Mouse (Mus musculus): ENCODE measurements around the gene Trak1.
A peak's percentile ranks its signal among the peaks of the same experiment; 100 is the strongest.
"Not testable (repeated sequence)": the region's sequence is repeated elsewhere in the genome, so short reads cannot be mapped to it uniquely, and the experiment has no call there.

The Trak1 gene

DNA sequence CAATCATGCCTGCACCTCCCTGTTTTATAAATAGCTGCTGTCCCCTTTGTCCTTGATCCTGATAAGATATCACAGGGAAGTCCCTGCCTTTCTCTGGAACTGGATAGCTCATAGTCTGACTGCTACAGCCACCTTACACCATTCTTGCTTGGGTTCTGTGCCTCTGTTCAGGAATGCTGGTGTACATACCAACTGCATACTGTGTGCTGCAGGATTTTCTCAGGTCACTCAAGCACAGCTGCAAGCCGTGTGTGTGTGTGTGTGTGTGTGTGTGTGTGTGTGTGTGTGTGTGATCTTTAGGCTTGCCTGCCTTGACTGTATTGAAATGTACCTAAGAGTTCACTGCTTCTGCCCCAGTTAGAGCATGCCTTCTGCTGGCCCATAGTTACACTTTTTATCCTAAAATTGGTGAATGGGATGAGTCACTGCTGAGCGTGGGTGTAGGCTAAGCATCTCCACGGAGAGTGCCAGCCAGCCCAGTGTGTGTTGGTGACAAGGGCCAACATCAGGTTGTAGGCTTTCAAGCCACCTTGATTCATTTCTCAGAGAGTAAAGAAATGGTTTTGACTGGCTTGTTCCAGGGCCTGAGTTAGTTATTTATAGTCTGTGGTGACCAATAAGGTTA is 138.1 kb downstream of the Trak1 start:
- no peak for DNase-seq (ENCODE audit: low spot score)

DNA sequence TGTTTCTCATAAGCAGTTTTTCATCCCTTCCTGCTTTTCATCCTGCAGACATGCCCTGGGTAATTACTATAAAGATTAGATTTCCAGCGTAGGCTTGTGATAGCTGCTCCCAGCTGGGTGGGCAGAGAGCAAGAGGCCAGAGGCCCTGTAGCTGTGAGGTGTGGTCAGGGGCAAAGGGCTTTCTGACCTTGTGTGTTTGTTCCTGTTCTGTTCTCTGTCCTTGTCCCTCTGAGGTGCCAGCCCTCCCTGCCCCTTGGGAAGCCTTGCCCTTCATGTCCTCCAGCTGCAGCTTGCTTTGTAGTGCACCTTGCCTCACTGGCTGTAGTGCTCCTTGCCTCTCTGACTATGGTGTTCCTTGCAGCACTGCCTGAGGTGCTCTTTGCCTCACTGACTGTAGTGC is 139.2 kb downstream of the Trak1 start:
- peak; percentile 9 for DNase-seq (ENCODE audit: low spot score)

DNA sequence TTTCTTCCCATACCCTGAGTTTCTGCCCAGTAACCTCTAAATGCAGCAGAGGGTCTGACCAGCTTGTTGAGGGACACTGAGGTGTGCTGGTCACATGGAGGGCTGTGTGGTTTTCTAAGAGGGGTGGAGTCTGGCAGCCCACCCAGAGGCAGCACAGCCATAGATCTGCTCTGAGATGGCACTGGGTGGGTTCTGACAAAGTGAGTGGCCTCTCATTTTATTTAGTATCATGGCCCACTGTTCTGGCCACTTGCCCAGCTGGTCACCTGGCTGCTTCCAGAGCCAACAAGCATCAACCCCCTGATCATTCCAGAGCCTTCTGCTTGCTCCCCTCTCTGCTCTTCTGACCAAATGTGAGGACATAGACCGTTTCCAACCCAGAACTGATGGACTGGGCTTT is 144.8 kb downstream of the Trak1 start:
- no peak for DNase-seq (ENCODE audit: low spot score)

DNA sequence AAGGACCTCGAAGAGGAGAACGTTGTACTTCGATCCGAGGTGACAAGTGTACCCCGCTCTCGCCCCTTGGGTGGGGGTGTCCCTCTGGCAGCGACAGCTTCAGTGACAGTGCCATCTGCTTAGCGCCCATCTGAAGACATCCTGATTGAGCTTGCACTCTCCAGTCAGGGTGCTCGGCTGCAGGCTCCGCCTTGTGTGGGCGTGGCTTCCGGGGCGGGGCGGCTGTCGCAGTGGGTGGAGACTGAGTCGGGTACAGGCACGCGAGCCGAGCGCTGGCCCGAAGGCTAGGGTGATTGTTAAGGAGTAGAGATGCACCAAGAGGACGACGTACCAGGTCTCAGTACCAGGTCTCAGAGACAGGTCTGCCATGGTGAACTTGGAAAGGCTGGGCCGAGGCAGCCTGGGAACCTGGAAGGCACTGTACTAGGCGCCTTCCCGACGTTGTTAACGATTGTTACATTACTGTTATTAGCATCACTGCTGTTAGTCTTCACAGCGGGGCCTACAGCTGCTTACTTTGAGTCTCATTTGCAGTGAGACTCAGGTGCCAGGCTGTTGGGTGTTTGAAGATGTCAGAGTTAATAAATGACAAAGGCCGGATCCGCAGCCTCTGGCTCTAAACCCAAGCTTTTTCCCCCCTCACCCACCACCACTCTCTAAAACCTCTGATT is 146.5 kb downstream of the Trak1 start:
- no peak for DNase-seq (ENCODE audit: low spot score)

DNA sequence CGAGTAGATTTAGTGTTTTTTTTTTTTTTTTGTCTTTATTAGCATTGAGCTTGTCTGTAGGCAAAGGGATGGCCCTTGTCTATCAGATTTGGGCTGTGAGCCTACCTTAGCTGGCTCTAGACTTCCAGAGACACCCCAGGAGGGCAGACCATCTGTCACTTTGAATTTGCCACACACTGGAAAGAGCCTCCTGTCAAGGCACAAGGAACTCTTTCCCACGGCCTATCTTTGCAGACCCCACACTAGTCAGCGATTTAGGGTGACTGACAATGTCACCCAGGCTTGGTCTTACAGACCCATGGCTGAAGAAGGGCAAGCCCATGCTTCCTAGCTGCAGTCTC is 147.0 kb downstream of the Trak1 start:
- DNase-seq (ENCODE audit: low spot score): no peak

DNA sequence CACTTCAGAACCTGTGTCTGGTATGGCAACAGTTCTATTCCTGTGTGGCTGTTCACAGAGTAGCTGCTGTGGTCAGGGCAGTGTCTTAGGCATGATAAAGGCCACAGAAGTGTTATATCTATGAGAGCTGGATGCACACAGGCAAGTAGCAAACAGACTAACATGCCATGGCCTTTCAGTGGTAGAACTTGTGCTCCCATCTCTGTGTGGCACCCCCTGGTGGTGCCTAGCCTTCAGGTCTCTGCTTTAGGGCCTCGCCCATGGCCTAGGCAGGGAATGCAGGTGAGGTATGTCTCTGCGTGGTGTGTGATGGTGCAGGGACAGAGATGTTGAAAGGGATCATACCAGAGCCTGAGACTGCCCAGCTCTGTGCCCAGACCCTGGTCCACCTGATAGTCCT is 148.1 kb downstream of the Trak1 start:
- peak; percentile 31 for DNase-seq (ENCODE audit: low spot score)

DNA sequence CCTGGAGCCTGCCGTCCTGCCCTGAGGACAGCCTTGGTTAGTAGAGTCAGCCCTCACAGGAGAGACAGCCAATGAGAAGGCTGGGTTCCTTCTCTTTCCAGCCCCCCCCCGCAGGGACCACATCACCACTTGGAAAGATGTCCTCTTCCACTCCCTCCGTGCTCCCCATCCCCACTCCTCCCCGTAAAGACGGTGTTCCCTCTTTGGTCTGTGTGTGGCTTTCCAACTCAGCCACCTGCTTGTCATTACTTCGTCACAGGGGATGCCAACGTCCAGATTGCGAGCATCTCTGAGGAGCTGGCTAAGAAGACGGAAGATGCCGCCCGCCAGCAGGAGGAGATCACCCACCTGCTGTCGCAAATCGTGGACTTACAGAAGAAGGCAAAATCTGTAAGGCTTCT is 149.1 kb downstream of the Trak1 start:
- DNase-seq (ENCODE audit: low spot score): no peak

DNA sequence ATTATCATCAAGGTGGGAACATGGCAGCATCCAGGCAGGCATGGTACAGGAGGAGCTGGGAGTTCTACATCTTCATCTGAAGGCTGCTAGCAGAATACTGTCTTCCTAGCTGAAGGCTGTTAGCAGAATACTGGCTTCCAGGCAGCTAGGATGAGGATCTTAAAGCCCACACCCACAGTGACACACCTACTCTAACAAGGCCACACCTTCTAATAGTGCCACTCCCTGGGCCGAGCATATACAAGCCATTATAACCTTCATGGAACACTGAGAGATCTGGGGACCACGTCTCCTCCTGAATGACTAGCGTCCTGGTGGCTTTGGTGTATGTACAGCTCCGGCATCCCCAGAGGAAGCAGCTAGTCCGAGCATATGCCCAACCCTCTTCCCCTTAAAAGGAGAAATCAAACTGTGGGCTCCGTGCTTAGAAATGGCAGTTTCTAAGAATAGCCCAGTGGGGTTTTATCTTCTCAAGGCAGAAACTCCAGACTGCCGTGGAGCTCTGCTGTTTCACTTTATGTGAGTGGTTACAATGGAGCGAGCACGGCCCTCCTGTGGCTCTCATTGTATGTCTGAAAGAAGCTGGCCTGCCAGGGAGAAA is 155.1 kb downstream of the Trak1 start:
- not testable (repeated sequence) for DNase-seq (ENCODE audit: low spot score)

DNA sequence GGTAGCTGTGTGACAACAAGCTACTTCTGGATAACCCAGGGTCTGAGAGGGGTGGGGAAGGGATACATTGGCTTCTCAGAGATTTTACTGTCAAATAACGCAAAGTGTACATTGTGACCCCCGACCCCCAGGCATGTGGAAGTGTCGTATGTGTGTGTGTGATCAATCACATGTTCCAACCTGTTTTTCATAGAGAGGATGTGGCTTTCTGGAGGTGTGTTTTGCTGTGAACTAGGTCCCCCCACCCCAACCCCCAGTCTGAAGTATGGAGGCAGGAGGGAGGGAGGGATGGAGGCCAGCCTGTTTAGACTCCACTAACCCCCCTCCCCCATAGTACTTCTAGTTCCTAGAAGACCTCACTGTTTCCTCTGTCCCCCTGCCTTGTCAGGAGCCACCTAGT is 157.6 kb downstream of the Trak1 start:
- no peak for DNase-seq (ENCODE audit: low spot score)

DNA sequence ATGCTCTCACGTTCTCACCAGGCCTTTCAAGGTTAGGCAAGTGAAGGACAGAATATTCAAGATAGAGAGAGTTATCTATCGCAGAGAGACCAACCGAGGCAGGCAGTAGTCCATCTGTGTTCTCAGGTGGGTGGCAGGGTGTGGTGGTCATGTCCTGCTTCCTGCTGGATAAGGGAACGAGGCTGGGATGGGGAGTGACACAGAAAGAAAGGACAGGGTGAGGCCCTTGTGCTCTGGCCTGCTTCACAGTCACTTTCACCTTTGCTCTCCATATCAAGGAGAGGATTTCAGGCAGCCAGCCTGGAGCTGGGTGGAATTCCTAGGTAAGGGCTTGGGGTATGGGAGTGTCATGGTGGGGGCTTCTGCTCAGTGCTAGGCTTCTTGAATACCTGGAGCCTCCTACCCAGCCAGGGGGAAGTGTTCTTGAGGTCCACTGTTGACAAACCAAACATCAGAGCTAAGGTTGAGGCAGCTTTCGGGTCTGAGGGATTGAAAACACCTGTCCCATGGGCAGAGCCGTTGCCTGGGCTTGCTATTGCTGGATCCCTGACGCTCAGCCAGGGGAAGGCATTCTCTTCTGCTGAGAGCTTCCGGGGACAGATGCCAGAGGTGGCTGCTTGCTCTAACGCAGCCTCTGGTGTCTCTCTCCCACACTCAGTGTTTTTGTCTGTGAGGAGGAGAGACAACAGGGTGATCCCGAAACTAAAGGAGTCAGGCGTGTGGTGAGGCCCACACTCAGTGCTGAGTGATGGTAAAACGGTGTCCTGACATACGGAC is 159.6 kb downstream of the Trak1 start:
- DNase-seq (ENCODE audit: low spot score): no peak

DNA sequence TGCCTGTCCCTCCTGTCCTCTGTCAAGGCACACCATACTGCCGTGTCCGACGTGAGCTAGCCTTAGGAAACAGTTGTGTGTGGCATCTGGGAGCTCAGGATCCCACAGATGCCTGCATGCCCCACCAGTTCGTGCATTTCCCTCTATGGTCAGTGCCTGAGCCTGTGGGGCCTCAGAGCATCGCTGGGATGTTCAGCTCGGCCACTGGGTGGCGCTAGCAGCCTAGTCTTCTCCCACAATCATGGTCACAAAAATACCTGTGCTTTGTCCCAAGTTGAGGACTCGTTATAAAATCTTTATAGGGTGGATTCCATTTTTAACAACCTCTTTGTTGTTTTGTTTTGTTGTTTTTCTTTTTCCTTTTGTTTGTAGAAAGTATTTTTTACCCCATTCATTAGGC is 161.2 kb downstream of the Trak1 start:
- peak; percentile 51 for DNase-seq (ENCODE audit: low spot score)

DNA sequence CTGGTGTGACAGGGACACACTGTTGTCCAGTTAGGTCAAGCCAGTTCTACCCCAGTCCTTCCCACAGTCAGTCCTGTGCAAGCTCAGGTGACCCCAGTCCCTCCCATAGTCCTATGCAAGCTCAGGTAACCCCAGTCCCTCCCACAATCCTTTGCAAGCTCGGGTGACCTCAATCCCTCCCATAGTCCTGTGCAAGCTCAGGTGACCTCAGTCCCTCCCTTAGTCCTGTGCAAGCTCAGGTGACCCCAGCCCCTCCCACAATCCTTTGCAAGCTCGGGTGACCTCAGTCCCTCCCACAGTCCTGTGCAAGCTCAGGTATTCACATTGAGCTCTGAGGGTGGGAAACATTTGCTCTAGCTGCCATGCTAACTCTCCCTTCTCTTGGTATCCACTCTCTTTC is 162.6 kb downstream of the Trak1 start:
- DNase-seq (ENCODE audit: low spot score): no peak

DNA sequence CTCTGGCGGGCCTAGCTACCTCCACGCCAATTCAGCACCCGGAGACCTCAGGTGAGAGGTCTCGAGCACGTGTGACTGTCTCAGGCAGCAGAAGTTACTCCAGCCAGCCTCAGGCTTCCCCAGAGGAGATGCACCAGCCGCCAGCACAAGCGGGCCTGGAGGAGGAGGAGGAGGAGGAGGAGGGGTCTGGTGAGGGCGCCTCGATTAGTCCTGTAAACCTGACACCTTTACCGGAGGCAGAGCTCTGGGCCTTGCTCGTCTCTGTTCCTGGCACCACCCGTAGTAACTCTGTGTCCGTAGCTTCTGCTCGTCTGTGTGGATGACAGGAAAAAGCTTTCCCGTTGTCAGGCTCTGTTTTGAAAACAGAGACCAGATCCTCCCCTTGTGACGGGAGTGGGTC is 163.2 kb downstream of the Trak1 start:
- DNase-seq (ENCODE audit: low spot score): no peak

DNA sequence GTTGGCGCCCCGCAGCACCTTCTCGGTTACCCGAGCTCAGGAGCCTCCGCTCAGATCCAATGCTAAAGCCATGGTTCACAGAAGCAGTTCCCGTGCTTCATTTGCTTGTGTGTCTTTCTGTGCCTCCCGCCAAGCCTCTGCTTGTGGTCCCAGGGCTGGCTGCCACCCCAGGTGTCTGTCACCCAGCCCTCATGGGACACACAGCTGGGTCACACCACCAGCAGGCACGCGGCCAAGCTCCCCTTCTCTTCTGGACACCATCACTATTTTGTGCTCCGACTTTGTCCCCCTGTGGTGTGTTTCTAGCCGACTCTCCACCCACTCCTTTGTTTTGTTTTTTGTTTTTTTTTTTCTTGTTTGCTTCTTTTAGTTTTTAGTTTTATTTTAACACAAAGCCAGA is 170.2 kb downstream of the Trak1 start:
- DNase-seq (ENCODE audit: low spot score): no peak

DNA sequence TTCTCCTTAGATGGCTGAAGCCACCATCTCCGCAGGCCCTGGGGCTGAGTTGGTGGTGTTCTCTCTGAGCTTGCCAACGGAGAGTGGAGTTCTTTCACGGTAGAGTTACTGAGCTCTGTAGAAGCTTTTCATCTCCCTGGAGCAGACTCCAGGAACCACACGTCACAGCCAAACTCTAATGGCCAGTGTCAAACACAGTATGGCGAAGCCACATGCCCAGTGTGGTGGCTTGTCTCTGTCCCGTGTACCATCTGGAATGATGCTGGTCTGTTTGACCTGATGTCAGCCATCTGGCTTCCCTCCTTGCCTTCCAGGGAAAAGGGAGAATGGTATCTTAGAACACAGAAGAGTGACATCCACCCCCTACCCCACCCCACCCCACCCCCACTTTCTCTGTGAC is 172.4 kb downstream of the Trak1 start:
- no peak for DNase-seq (ENCODE audit: low spot score)

DNA sequence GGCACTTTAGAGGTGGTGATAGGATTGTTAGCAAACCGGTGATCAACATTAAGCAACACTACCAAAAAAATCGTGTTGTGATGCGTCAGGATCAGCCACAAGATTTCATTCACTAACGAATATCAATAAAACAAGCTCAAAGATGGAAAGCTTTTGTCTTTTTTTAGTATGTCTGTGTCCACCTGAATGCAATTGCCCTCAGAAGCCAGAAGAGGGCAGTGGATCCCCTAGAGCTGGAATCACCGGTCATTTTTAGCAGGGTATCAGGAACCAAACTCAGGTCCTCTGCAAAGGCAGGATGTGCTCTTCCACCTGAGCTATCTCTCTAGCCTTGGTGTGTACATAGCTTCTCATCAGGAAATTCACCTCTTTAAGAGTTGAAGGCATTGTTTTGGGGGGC is 177.5 kb downstream of the Trak1 start:
- DNase-seq (ENCODE audit: low spot score): no peak

DNA sequence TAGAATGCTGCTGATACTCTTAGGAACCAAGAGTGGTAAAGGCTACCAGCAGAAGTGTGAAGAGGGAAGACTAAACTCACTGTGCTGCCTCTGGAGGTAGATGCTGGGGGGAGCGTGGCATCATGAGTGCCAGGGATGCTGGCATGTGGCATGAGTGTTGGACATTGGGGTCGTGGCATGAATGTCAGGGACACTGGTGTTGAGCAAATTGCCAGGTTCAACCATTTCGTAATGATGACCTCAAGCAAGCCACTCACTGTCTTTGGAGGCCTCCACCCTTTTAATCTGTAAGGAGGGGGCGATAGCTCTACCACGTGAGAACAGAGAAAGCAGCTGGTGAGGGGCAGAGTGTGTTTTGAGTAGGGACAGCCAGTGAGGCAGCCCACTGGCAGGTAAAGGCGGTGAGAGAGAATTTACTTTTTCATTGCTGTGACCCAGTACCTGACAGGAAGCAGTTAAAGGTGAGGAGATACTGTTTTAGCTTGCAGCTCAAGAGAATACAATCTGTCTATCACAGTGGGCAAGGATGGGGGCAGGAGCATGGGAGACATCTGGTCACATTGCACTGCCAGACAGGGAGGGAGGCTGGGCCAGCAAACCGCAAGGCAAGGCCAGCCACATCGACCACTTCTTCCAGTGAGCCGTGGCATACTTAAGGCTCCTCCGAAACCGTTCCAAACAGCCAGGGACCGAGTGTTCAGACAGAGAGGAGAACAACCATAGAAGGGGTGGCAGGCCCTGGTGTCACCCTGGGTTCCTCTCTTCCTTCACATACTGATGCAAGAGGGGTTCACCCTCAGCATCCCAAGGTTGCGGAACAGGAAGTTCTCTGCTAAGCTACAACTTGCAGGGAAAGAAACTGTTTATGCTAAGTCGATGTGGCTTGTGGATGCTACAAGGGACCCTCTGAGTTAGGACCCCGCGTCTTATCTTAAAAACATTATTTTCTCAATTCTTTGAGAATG is 178.5 kb downstream of the Trak1 start:
- no peak for DNase-seq (ENCODE audit: low spot score)

DNA sequence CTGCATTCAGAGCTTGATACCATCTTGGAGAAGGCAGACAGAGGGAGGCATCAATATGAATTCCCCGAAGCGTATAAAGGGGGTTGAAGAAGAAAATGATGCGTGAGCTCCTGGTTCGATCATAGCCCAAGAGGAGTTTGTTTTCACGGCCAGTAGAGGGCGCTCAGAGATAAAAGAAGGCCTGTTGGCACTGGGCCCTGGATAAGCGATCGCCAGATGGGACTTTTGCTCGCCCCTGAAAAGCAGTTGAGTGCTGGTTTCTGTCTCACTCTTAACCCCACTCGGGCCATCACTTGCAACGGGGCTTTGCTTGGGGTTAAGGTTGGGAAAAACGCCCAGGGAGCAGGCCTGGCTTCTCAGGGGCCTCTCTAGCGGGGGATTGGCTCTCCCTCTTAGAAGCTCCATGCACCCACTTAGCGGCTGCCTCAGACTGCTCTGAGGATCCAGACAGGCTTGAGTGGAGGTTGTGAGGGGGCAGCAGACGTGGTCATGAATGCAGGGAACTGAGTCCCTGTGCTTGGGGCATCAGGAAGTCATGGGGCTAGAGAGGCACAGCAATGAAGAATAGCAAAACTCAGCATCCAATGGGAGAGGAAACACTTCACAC is 180.1 kb downstream of the Trak1 start:
- peak; percentile 86 for DNase-seq (ENCODE audit: low spot score)

DNA sequence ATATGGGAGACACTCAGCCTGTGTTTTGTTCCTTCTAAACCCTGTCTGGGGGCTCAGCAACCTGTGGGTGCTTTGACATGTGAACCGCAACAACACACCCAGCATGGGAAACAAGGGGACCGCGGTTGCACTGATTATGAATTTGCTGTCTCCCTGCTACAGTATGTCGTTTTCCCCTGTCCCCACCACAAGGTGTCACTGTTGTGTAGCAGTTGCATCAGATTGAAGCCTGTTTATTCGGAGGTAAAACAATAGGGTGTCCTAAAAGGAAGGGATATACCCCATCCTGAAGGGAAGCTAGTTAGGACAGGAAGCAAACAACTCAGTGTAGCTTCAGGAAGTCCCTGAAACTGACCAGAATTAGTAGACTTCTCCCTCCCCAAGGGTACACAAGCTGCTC is 182.2 kb downstream of the Trak1 start:
- DNase-seq (ENCODE audit: low spot score): peak; percentile 84

DNA sequence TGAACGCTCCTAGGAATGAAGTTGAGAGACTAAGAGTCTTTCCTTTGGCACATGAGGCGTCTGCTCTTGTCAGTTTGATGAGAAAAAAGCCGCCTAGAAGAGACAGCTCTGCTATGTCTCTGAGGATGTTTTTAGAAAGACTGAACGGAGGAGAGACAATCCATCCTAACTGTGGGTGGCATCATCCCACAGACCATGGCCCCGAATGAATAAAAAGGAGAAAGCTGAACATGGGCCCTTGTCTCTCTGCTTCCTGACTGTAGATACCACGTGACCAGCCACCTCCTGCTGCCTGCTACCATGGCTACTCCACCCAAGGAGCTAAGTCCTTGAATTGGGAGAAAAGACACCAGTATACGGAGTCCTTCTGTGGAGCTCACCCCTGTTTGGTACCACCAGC is 189.9 kb downstream of the Trak1 start:
- no peak for DNase-seq (ENCODE audit: low spot score)

DNA sequence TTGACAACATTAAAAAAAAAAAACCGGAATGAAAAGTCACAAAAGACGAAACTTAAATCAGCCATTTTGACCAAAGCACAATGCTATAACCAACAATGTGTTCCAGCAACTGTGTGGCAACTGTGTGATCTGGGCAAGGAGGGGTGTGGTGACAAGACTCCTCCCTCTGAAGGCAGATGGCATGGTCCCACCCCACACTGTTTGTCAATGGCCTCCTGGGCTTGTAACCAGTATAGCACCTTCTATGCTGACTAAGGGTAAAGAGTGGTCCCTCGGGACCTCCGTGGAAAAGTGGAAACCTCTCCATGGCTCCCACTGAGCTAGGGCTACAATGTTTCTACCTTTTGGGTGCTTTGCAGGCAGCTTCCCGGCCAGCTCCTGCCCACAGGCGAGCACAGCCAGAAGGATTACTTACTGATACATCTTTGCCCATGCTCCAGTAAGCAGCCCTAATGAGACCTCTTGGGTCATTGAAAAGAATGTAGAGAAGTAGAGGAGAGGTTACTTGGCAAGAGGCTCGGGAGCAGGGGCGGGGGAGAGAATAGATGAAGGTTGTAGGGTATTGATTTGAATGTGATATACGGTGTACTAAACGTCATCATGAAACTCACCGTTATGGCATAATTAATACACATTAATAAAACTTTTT is 194.4 kb downstream of the Trak1 start:
- no peak for DNase-seq (ENCODE audit: low spot score)

All from MN1 (cell line).